Mouse (Mus musculus): ENCODE data around the gene Cnbd2. TPM values are rescaled to one million over a fixed set of nuclear protein-coding genes. Genes with fewer than 3 reads are reported as not detected.

Cnbd2 gene
- polyA plus RNA-seq, 1 experiment from 2014 or later = 1.9 TPM

- Histone ChIP-seq H3K36me3 (replicated peaks) (peaks cover 4% of the 10 kb centered on the region; the same call in 1 of the 2 replicates), H3K4me3 (replicated peaks) (peak overlapping the region; percentile 96), H3K27ac (replicated peaks) (peak overlapping the region; percentile 96), H3K9me3 (replicated peaks) (no peaks in the 10 kb centered on the region), H3K4me1 (replicated peaks) (peaks cover 26% of the 10 kb centered on the region), H3K4me2 (peak overlapping the region; percentile 91), H3K27me3 (no peaks in the 10 kb centered on the region), H3K9ac (peak overlapping the region; percentile 87)
- WGBS (ENCODE audit: insufficient replicate concordance) = 16% methylated on average over 8 of the region's 8 CpGs
- ATAC-seq (ENCODE audit: insufficient read depth) = no peak
These were observed 658 bp upstream of the Cnbd2 start for GRCm38 (mm10) chr2:156311441-156311840.

- H3K4me3 ChIP-seq (replicated peaks) = peak overlapping the region; percentile 96
- under 1% methylated on average over 53 of the region's 53 CpGs for WGBS (ENCODE audit: insufficient replicate concordance)
These were observed 233 bp upstream of the Cnbd2 start for GRCm38 (mm10) chr2:156311841-156312291.

GRCm38 (mm10) chr2:156313153-156313552, 1.1 kb downstream of the Cnbd2 start:
- peak overlapping the region; percentile 96 for H3K4me3 ChIP-seq (replicated peaks)
- H3K36me3 ChIP-seq (replicated peaks) = peaks cover 4% of the 10 kb centered on the region; the same call in 1 of the 2 replicates
- WGBS (ENCODE audit: insufficient replicate concordance) = 54% methylated on average over 3 of the region's 3 CpGs
- ATAC-seq (ENCODE audit: insufficient read depth) = no peak
- H3K27ac ChIP-seq (replicated peaks) = peak overlapping the region; percentile 96; the same call in 1 of the 2 replicates
- no peaks in the 10 kb centered on the region for H3K9me3 ChIP-seq (replicated peaks)
- peak overlapping the region; percentile 87; the same call in 1 of the 2 replicates for H3K9ac ChIP-seq
- peak overlapping the region; percentile 91 for H3K4me2 ChIP-seq
- peaks cover 26% of the 10 kb centered on the region for H3K4me1 ChIP-seq (replicated peaks)
- no peaks in the 10 kb centered on the region for H3K27me3 ChIP-seq

More at GRCm38 (mm10) chr2:156311841-156312291, 233 bp upstream of the Cnbd2 start:
- Histone ChIP-seq H3K9ac (peak overlapping the region; percentile 87), H3K36me3 (replicated peaks) (peaks cover 4% of the 10 kb centered on the region; the same call in 1 of the 2 replicates), H3K9me3 (replicated peaks) (no peaks in the 10 kb centered on the region), H3K27me3 (no peaks in the 10 kb centered on the region), H3K4me1 (replicated peaks) (peaks cover 26% of the 10 kb centered on the region), H3K4me2 (peak overlapping the region; percentile 91), H3K27ac (replicated peaks) (peak overlapping the region; percentile 96)
- ATAC-seq (ENCODE audit: insufficient read depth) = peak; percentile 75

- Histone ChIP-seq H3K4me2 (no peak overlapping the region), H3K9ac (no peak overlapping the region), H3K36me3 (replicated peaks) (peaks cover 4% of the 10 kb centered on the region; the same call in 1 of the 2 replicates), H3K27ac (replicated peaks) (no peak overlapping the region), H3K4me1 (replicated peaks) (peaks cover 26% of the 10 kb centered on the region), H3K27me3 (no peaks in the 10 kb centered on the region), H3K9me3 (replicated peaks) (no peaks in the 10 kb centered on the region), H3K4me3 (replicated peaks) (no peak overlapping the region)
- no peak for ATAC-seq (ENCODE audit: insufficient read depth)
- 79% methylated on average over 6 of the region's 6 CpGs for WGBS (ENCODE audit: insufficient replicate concordance)
These were observed 2.7 kb downstream of the Cnbd2 start for GRCm38 (mm10) chr2:156314811-156315210.

- H3K27me3 ChIP-seq = no peaks in the 10 kb centered on the region
- H3K9ac ChIP-seq = no peak overlapping the region
- H3K36me3 ChIP-seq (replicated peaks) = peaks cover 4% of the 10 kb centered on the region; the same call in 1 of the 2 replicates
- H3K4me3 ChIP-seq (replicated peaks) = no peak overlapping the region
- H3K4me2 ChIP-seq = no peak overlapping the region
- H3K9me3 ChIP-seq (replicated peaks) = no peaks in the 10 kb centered on the region
- H3K27ac ChIP-seq (replicated peaks) = no peak overlapping the region
- peaks cover 1% of the 10 kb centered on the region; the same call in 1 of the 2 replicates for H3K4me1 ChIP-seq (replicated peaks)
- no peak for ATAC-seq (ENCODE audit: insufficient read depth)
These were observed 6.4 kb downstream of the Cnbd2 start for GRCm38 (mm10) chr2:156318491-156318890.

- Histone ChIP-seq H3K27ac (replicated peaks) (no peak overlapping the region), H3K4me1 (replicated peaks) (peaks cover 16% of the 10 kb centered on the region), H3K9me3 (replicated peaks) (no peaks in the 10 kb centered on the region), H3K4me2 (no peak overlapping the region), H3K36me3 (replicated peaks) (no peaks in the 10 kb centered on the region), H3K4me3 (replicated peaks) (no peak overlapping the region), H3K27me3 (no peaks in the 10 kb centered on the region), H3K9ac (no peak overlapping the region)
- 71% methylated on average over 6 of the region's 6 CpGs for WGBS (ENCODE audit: insufficient replicate concordance)
- no peak for ATAC-seq (ENCODE audit: insufficient read depth)
These were observed 9.4 kb downstream of the Cnbd2 start for GRCm38 (mm10) chr2:156321538-156321937.

GRCm38 (mm10) chr2:156324116-156324588, 12.1 kb downstream of the Cnbd2 start:
- H3K27me3 ChIP-seq = no peaks in the 10 kb centered on the region
- no peak overlapping the region for H3K4me3 ChIP-seq (replicated peaks)
- H3K4me1 ChIP-seq (replicated peaks) = peaks cover 16% of the 10 kb centered on the region
- ATAC-seq (ENCODE audit: insufficient read depth) = peak; percentile 52; the same call in 1 of the 2 replicates
- H3K27ac ChIP-seq (replicated peaks) = peak overlapping the region; percentile 62
- no peak overlapping the region for H3K9ac ChIP-seq
- no peaks in the 10 kb centered on the region for H3K36me3 ChIP-seq (replicated peaks)
- WGBS (ENCODE audit: insufficient replicate concordance) = 6% methylated on average over 6 of the region's 6 CpGs
- H3K4me2 ChIP-seq = peak overlapping the region; percentile 40
- no peaks in the 10 kb centered on the region for H3K9me3 ChIP-seq (replicated peaks)

- ATAC-seq (ENCODE audit: insufficient read depth) = peak; percentile 63
These were observed 12.6 kb downstream of the Cnbd2 start for GRCm38 (mm10) chr2:156324681-156325080.

GRCm38 (mm10) chr2:156330681-156331080, 18.6 kb downstream of the Cnbd2 start:
- H3K4me1 ChIP-seq (replicated peaks) = no peaks in the 10 kb centered on the region
- ATAC-seq (ENCODE audit: insufficient read depth) = no peak
- WGBS (ENCODE audit: insufficient replicate concordance) = 61% methylated on average over 1 of the region's 1 CpGs
- no peak overlapping the region for H3K4me3 ChIP-seq (replicated peaks)
- no peaks in the 10 kb centered on the region for H3K36me3 ChIP-seq (replicated peaks)
- no peak overlapping the region for H3K9ac ChIP-seq
- H3K27ac ChIP-seq (replicated peaks) = no peak overlapping the region
- H3K27me3 ChIP-seq = no peaks in the 10 kb centered on the region
- no peaks in the 10 kb centered on the region for H3K9me3 ChIP-seq (replicated peaks)
- no peak overlapping the region for H3K4me2 ChIP-seq

More at GRCm38 (mm10) chr2:156324681-156325080, 12.6 kb downstream of the Cnbd2 start:
- no peaks in the 10 kb centered on the region for H3K36me3 ChIP-seq (replicated peaks)
- WGBS (ENCODE audit: insufficient replicate concordance) = 15% methylated on average over 5 of the region's 5 CpGs
- no peaks in the 10 kb centered on the region for H3K9me3 ChIP-seq (replicated peaks)
- H3K4me2 ChIP-seq = peak overlapping the region; percentile 40
- peaks cover 16% of the 10 kb centered on the region for H3K4me1 ChIP-seq (replicated peaks)
- H3K9ac ChIP-seq = no peak overlapping the region
- H3K27me3 ChIP-seq = no peaks in the 10 kb centered on the region
- no peak overlapping the region for H3K4me3 ChIP-seq (replicated peaks)
- H3K27ac ChIP-seq (replicated peaks) = peak overlapping the region; percentile 62

- ATAC-seq (ENCODE audit: insufficient read depth) = no peak
- 56% methylated on average over 7 of the region's 7 CpGs for WGBS (ENCODE audit: insufficient replicate concordance)
These were observed 19.4 kb downstream of the Cnbd2 start for GRCm38 (mm10) chr2:156331446-156331965.

GRCm38 (mm10) chr2:156340078-156340477, 28.0 kb downstream of the Cnbd2 start:
- ATAC-seq (ENCODE audit: insufficient read depth) = no peak
- Histone ChIP-seq H3K9me3 (replicated peaks) (no peaks in the 10 kb centered on the region), H3K4me1 (replicated peaks) (no peaks in the 10 kb centered on the region), H3K9ac (no peak overlapping the region), H3K4me2 (no peak overlapping the region), H3K4me3 (replicated peaks) (no peak overlapping the region), H3K36me3 (replicated peaks) (no peaks in the 10 kb centered on the region), H3K27ac (replicated peaks) (no peak overlapping the region), H3K27me3 (no peaks in the 10 kb centered on the region)
- 51% methylated on average over 4 of the region's 4 CpGs for WGBS (ENCODE audit: insufficient replicate concordance)

More at GRCm38 (mm10) chr2:156331446-156331965, 19.4 kb downstream of the Cnbd2 start:
- H3K9me3 ChIP-seq (replicated peaks) = no peaks in the 10 kb centered on the region
- no peaks in the 10 kb centered on the region for H3K27me3 ChIP-seq
- H3K36me3 ChIP-seq (replicated peaks) = no peaks in the 10 kb centered on the region
- H3K4me2 ChIP-seq = no peak overlapping the region
- H3K27ac ChIP-seq (replicated peaks) = no peak overlapping the region
- H3K9ac ChIP-seq = no peak overlapping the region
- no peak overlapping the region for H3K4me3 ChIP-seq (replicated peaks)
- H3K4me1 ChIP-seq (replicated peaks) = no peaks in the 10 kb centered on the region
